Mouse (Mus musculus) embryonic facial prominence, embryonic 12.5 days (tissue): ENCODE measurements around the gene Tnrc6c. TPM values are rescaled to one million over a fixed set of nuclear protein-coding genes. Genes with fewer than 3 reads are reported as not detected.

Experiments used
- ATAC-seq: fragments of 200-750 bp; cut with Nextera tagmentation; 2 replicates; pipeline ENCODE4 v1.8.0; 2017; ENCODE audit not compliant: insufficient number of reproducible peaks, insufficient read depth, low FRiP score, low TSS enrichment
- H3K27ac ChIP-seq: fragments of 300-500 bp; sonication (generic); 2 replicates; pipeline ENCODE4 v1.5.1; 2016; ENCODE audit warnings: mild to moderate bottlenecking
- H3K27me3 ChIP-seq: fragments of 300-500 bp; sonication (generic); 2 replicates; pipeline ENCODE4 v1.6.1; 2016; ENCODE audit warnings: mild to moderate bottlenecking, moderate library complexity
- H3K36me3 ChIP-seq: fragments of 300-500 bp; sonication (generic); 2 replicates; pipeline ENCODE4 v1.6.1; 2016; ENCODE audit warnings: mild to moderate bottlenecking
- H3K4me1 ChIP-seq: fragments of 300-500 bp; sonication (generic); 2 replicates; pipeline ENCODE4 v1.6.1; 2016
- H3K4me2 ChIP-seq: fragments of 300-500 bp; sonication (generic); replicated peaks from 2 replicates; pipeline ENCODE4 v1.6.1; 2016; ENCODE audit warnings: mild to moderate bottlenecking, moderate library complexity
- H3K4me3 ChIP-seq: fragments of 300-500 bp; sonication (generic); 2 replicates; pipeline ENCODE4 v1.5.1; 2016; ENCODE audit warnings: mild to moderate bottlenecking
- H3K9ac ChIP-seq: fragments of 300-500 bp; sonication (generic); 2 replicates; pipeline ENCODE4 v1.6.1; 2016; ENCODE audit warnings: mild to moderate bottlenecking, moderate library complexity
- H3K9me3 ChIP-seq: fragments of 300-500 bp; sonication (generic); 2 replicates; pipeline ENCODE4 v1.6.1; 2016; ENCODE audit warnings: mild to moderate bottlenecking, moderate library complexity
- WGBS: fragments of 180-500 bp; shearing (Covaris S2); methylation state at CpG from one replicate; pipeline ENCODE4 v1.1.7; 2016; 5-methylcytosine and 5-hydroxymethylcytosine counted together
- polyA plus RNA-seq: library from polyadenylated mRNA; unstranded; fragments of >200 nt; fragmentation: Nextera tagmentation; extraction: Ambion mirVana; gene quantifications from 2 replicates; pipeline ENCODE4 v1.2.1, GENCODE M21; 2016

The Tnrc6c gene
- polyA plus RNA-seq, 1 experiment from 2014 or later, result 23.9 TPM

GRCm38 (mm10) chr11:117658974-117659373 is 4.9 kb downstream of the Tnrc6c start:
- H3K9ac ChIP-seq, result no peak overlapping the region
- H3K4me1 ChIP-seq, result peaks cover 31% of the 10 kb centered on the region
- H3K4me2 ChIP-seq, result no peak overlapping the region
- H3K27ac ChIP-seq, result 0 out of 2 replicates have a peak overlapping the region, but pooled peaks have one; percentile 30
- H3K4me3 ChIP-seq, result no peak overlapping the region
- no peak for ATAC-seq
- no peaks in the 10 kb centered on the region for H3K27me3 ChIP-seq
- 57% methylated on average over 4 of the region's 4 CpGs for WGBS
- no peaks in the 10 kb centered on the region for H3K36me3 ChIP-seq
- H3K9me3 ChIP-seq, result no peaks in the 10 kb centered on the region

- H3K36me3 ChIP-seq, result no peaks in the 10 kb centered on the region
- H3K4me2 ChIP-seq, result no peak overlapping the region
- WGBS, result 75% methylated on average over 4 of the region's 4 CpGs
- H3K27me3 ChIP-seq, result no peaks in the 10 kb centered on the region
- peaks cover 20% of the 10 kb centered on the region for H3K4me1 ChIP-seq
- no peaks in the 10 kb centered on the region for H3K9me3 ChIP-seq
- no peak for ATAC-seq
- H3K4me3 ChIP-seq, result no peak overlapping the region
- H3K27ac ChIP-seq, result no peak overlapping the region
- H3K9ac ChIP-seq, result no peak overlapping the region
These were observed 9.1 kb downstream of the Tnrc6c start for GRCm38 (mm10) chr11:117663036-117663809.

GRCm38 (mm10) chr11:117663810-117664139 is 9.7 kb downstream of the Tnrc6c start:
- H3K36me3 ChIP-seq, result no peaks in the 10 kb centered on the region
- H3K4me2 ChIP-seq, result no peak overlapping the region
- no peak overlapping the region for H3K4me3 ChIP-seq
- H3K9ac ChIP-seq, result no peak overlapping the region
- H3K27ac ChIP-seq, result no peak overlapping the region
- no peak for ATAC-seq
- peaks cover 16% of the 10 kb centered on the region; the same call in 1 of the 2 replicates for H3K4me1 ChIP-seq
- no peaks in the 10 kb centered on the region for H3K27me3 ChIP-seq
- no peaks in the 10 kb centered on the region for H3K9me3 ChIP-seq

- WGBS, result 77% methylated on average over 3 of the region's 3 CpGs
- ATAC-seq, result no peak
- Histone ChIP-seq H3K9me3 (no peaks in the 10 kb centered on the region), H3K4me3 (no peak overlapping the region), H3K4me1 (peaks cover 10% of the 10 kb centered on the region; the same call in 1 of the 2 replicates), H3K27ac (no peak overlapping the region), H3K27me3 (no peaks in the 10 kb centered on the region), H3K36me3 (no peaks in the 10 kb centered on the region), H3K9ac (no peak overlapping the region), H3K4me2 (no peak overlapping the region)
These were observed 11.1 kb downstream of the Tnrc6c start for GRCm38 (mm10) chr11:117665189-117665588.

- Histone ChIP-seq H3K36me3 (no peaks in the 10 kb centered on the region), H3K4me2 (no peak overlapping the region), H3K4me1 (peaks cover 10% of the 10 kb centered on the region; the same call in 1 of the 2 replicates), H3K27ac (no peak overlapping the region), H3K4me3 (no peak overlapping the region), H3K9ac (no peak overlapping the region), H3K9me3 (no peaks in the 10 kb centered on the region), H3K27me3 (no peaks in the 10 kb centered on the region)
- no peak for ATAC-seq
These were observed 12.5 kb downstream of the Tnrc6c start for GRCm38 (mm10) chr11:117666563-117666962.

GRCm38 (mm10) chr11:117667152-117667551 is 13.1 kb downstream of the Tnrc6c start:
- no peak overlapping the region for H3K27ac ChIP-seq
- ATAC-seq, result no peak
- H3K9me3 ChIP-seq, result no peaks in the 10 kb centered on the region
- WGBS, result 87% methylated on average over 5 of the region's 5 CpGs
- H3K4me3 ChIP-seq, result no peak overlapping the region
- H3K9ac ChIP-seq, result no peak overlapping the region
- H3K4me2 ChIP-seq, result no peak overlapping the region
- no peaks in the 10 kb centered on the region for H3K36me3 ChIP-seq
- peaks cover 10% of the 10 kb centered on the region; the same call in 1 of the 2 replicates for H3K4me1 ChIP-seq
- H3K27me3 ChIP-seq, result no peaks in the 10 kb centered on the region

- H3K4me2 ChIP-seq, result no peak overlapping the region
- H3K4me3 ChIP-seq, result no peak overlapping the region
- H3K9me3 ChIP-seq, result no peaks in the 10 kb centered on the region
- H3K27ac ChIP-seq, result no peak overlapping the region
- H3K27me3 ChIP-seq, result no peaks in the 10 kb centered on the region
- H3K9ac ChIP-seq, result no peak overlapping the region
- WGBS, result 64% methylated on average over 5 of the region's 5 CpGs
- ATAC-seq, result no peak
- H3K4me1 ChIP-seq, result peaks cover 10% of the 10 kb centered on the region; the same call in 1 of the 2 replicates
- no peaks in the 10 kb centered on the region for H3K36me3 ChIP-seq
These were observed 13.7 kb downstream of the Tnrc6c start for GRCm38 (mm10) chr11:117667825-117668224.

GRCm38 (mm10) chr11:117671626-117672025 is 17.5 kb downstream of the Tnrc6c start:
- H3K4me1 ChIP-seq, result peaks cover 13% of the 10 kb centered on the region; the same call in 1 of the 2 replicates
- H3K9me3 ChIP-seq, result 0 out of 2 replicates have a peak, but pooled peaks cover 3% of the 10 kb centered on the region
- H3K27ac ChIP-seq, result no peak overlapping the region
- no peaks in the 10 kb centered on the region for H3K36me3 ChIP-seq
- ATAC-seq, result no peak
- WGBS, result 83% methylated on average over 5 of the region's 5 CpGs
- no peak overlapping the region for H3K4me2 ChIP-seq
- H3K4me3 ChIP-seq, result no peak overlapping the region
- no peak overlapping the region for H3K9ac ChIP-seq
- no peaks in the 10 kb centered on the region for H3K27me3 ChIP-seq

- 0 out of 2 replicates have a peak, but pooled peaks cover 3% of the 10 kb centered on the region for H3K9me3 ChIP-seq
- WGBS, result 94% methylated on average over 1 of the region's 1 CpGs
These were observed 20.4 kb downstream of the Tnrc6c start for GRCm38 (mm10) chr11:117674531-117674930.

GRCm38 (mm10) chr11:117676649-117677048 is 22.6 kb downstream of the Tnrc6c start:
- H3K27me3 ChIP-seq, result no peaks in the 10 kb centered on the region
- H3K4me3 ChIP-seq, result no peak overlapping the region
- peaks cover 15% of the 10 kb centered on the region; the same call in 1 of the 2 replicates for H3K4me1 ChIP-seq
- H3K9me3 ChIP-seq, result 0 out of 2 replicates have a peak, but pooled peaks cover 3% of the 10 kb centered on the region
- H3K36me3 ChIP-seq, result no peaks in the 10 kb centered on the region
- H3K4me2 ChIP-seq, result no peak overlapping the region
- no peak for ATAC-seq
- no peak overlapping the region for H3K27ac ChIP-seq
- 13% methylated on average over 2 of the region's 2 CpGs for WGBS
- H3K9ac ChIP-seq, result no peak overlapping the region

More at GRCm38 (mm10) chr11:117674531-117674930, 20.4 kb downstream of the Tnrc6c start:
- Histone ChIP-seq H3K4me1 (peaks cover 15% of the 10 kb centered on the region; the same call in 1 of the 2 replicates), H3K4me3 (no peak overlapping the region), H3K9ac (no peak overlapping the region), H3K27ac (no peak overlapping the region), H3K4me2 (no peak overlapping the region), H3K36me3 (no peaks in the 10 kb centered on the region), H3K27me3 (no peaks in the 10 kb centered on the region)
- no peak for ATAC-seq

- H3K27me3 ChIP-seq, result no peaks in the 10 kb centered on the region
- no peaks in the 10 kb centered on the region for H3K36me3 ChIP-seq
- H3K9ac ChIP-seq, result no peak overlapping the region
- H3K4me1 ChIP-seq, result peaks cover 15% of the 10 kb centered on the region; the same call in 1 of the 2 replicates
- WGBS, result 79% methylated on average over 3 of the region's 3 CpGs
- ATAC-seq, result no peak
- H3K4me2 ChIP-seq, result no peak overlapping the region
- H3K27ac ChIP-seq, result no peak overlapping the region
- H3K4me3 ChIP-seq, result no peak overlapping the region
- H3K9me3 ChIP-seq, result 0 out of 2 replicates have a peak, but pooled peaks cover 3% of the 10 kb centered on the region
These were observed 23.0 kb downstream of the Tnrc6c start for GRCm38 (mm10) chr11:117677111-117677510.

- no peak for ATAC-seq
- H3K36me3 ChIP-seq, result no peaks in the 10 kb centered on the region
- no peak overlapping the region for H3K9ac ChIP-seq
- 88% methylated on average over 3 of the region's 3 CpGs for WGBS
- no peak overlapping the region for H3K4me2 ChIP-seq
- H3K27me3 ChIP-seq, result no peaks in the 10 kb centered on the region
- H3K4me1 ChIP-seq, result peaks cover 16% of the 10 kb centered on the region; the same call in 1 of the 2 replicates
- no peak overlapping the region for H3K27ac ChIP-seq
- no peak overlapping the region for H3K4me3 ChIP-seq
- H3K9me3 ChIP-seq, result 0 out of 2 replicates have a peak, but pooled peaks cover 3% of the 10 kb centered on the region
These were observed 23.5 kb downstream of the Tnrc6c start for GRCm38 (mm10) chr11:117677594-117677993.
